Comparison of ENCODE assay signal across 14 mouse cellular contexts in the genomic region with DNA sequence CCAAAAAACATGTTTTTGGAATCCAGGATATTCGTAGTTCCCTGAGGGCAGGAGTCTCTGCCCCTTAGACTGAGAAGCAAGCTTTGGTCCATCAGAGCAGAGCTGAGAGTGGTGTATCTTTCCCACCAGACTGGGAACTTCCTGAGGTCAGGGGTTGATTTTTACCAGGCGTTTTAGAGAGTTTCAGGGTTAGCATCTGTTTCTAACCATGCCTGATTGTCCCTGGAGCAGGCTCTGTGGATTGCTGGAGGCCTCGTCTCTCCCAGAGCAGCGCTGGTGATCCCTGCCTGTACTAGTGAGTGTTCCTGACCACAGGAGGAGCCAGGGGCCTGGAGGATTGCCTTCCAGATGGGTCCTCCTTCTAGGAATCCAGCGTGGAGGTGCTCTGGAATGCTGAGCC.
DNase-seq lines count a peak whose midpoint lies in the region; ATAC-seq and TF ChIP-seq lines count a peak whose summit lies in the region.
"Had no signal": no experiment of that assay in that cellular context is flagged by ENCODE, and none has a peak within 500 bp of the region (broad histone marks: within the 10 kb centered on the region; RNA-seq: fewer than 3 reads in every experiment).

No protein-coding gene starts in this region.

- H3K4me1 ChIP-seq in hindbrain, embryonic 10.5 days (replicated peaks) = peaks cover 41% of the 10 kb centered on the region
- H3K4me1 ChIP-seq in hindbrain, postnatal 0 days (ENCODE audit: insufficient read depth, low read length) = no peaks in the 10 kb centered on the region; the same call in 1 of the 2 replicates
- H3K4me1 ChIP-seq in midbrain, embryonic 11.5 days (ENCODE audit: control insufficient read depth, insufficient read depth, low read length) = peaks cover 11% of the 10 kb centered on the region
- H3K4me1 ChIP-seq in midbrain, embryonic 16.5 days (ENCODE audit: control insufficient read depth, insufficient read depth, low read length) = peaks cover 9% of the 10 kb centered on the region
- peaks cover 14% of the 10 kb centered on the region for H3K4me1 ChIP-seq in embryonic facial prominence, embryonic 11.5 days (ENCODE audit: control insufficient read depth, insufficient read depth, low read length)

- no peak overlapping the region for H3K4me2 ChIP-seq in hindbrain, postnatal 0 days (ENCODE audit: low read depth, low read length)
- H3K4me2 ChIP-seq in midbrain, embryonic 11.5 days = no peak overlapping the region
- no peak overlapping the region for H3K4me2 ChIP-seq in midbrain, embryonic 16.5 days (ENCODE audit: low read length)
- no peak overlapping the region for H3K4me2 ChIP-seq in embryonic facial prominence, embryonic 11.5 days (ENCODE audit: low read depth, low read length)
- H3K4me2 ChIP-seq: neural tube, embryonic 13.5 days had no signal

- no peaks in the 10 kb centered on the region for H3K36me3 ChIP-seq in hindbrain, embryonic 10.5 days
- no peaks in the 10 kb centered on the region for H3K36me3 ChIP-seq in hindbrain, postnatal 0 days (ENCODE audit: insufficient read depth, low read length)
- no peaks in the 10 kb centered on the region for H3K36me3 ChIP-seq in midbrain, embryonic 11.5 days (ENCODE audit: control insufficient read depth, insufficient read depth, low read length)
- no peaks in the 10 kb centered on the region for H3K36me3 ChIP-seq in midbrain, embryonic 16.5 days (ENCODE audit: control insufficient read depth, insufficient read depth, low read length)
- H3K36me3 ChIP-seq in embryonic facial prominence, embryonic 11.5 days (replicated peaks; ENCODE audit: control insufficient read depth, insufficient read depth, low read depth, low read length) = no peaks in the 10 kb centered on the region
- H3K36me3 ChIP-seq: G1E; neural tube, embryonic 13.5 days; stomach, embryonic 15.5 days had no signal

- peaks cover 44% of the 10 kb centered on the region for H3K27me3 ChIP-seq in hindbrain, embryonic 10.5 days (ENCODE audit: insufficient read depth, poor library complexity, severe bottlenecking)
- H3K27me3 ChIP-seq in hindbrain, postnatal 0 days (ENCODE audit: insufficient read depth, low read length) = peaks cover 5% of the 10 kb centered on the region; the same call in 1 of the 2 replicates
- H3K27me3 ChIP-seq in midbrain, embryonic 11.5 days (ENCODE audit: control insufficient read depth, insufficient read depth, low read length) = no peaks in the 10 kb centered on the region
- peaks cover 12% of the 10 kb centered on the region for H3K27me3 ChIP-seq in midbrain, embryonic 16.5 days (ENCODE audit: control insufficient read depth, insufficient read depth, low read depth, low read length)
- no peaks in the 10 kb centered on the region for H3K27me3 ChIP-seq in embryonic facial prominence, embryonic 11.5 days (ENCODE audit: control insufficient read depth, insufficient read depth, low read length)

- ATAC-seq in hindbrain, postnatal 0 days = no peak
- ATAC-seq in midbrain, embryonic 11.5 days (ENCODE audit: low FRiP score) = no peak
- ATAC-seq in midbrain, embryonic 16.5 days = no peak
- ATAC-seq in embryonic facial prominence, embryonic 11.5 days (replicated peaks; ENCODE audit: insufficient number of reproducible peaks, low FRiP score, low TSS enrichment, low read depth) = no peak
- ATAC-seq: inflammation-experienced regulatory T-cells, adult 6 months; liver, postnatal 0 days had no signal

- no peaks in the 10 kb centered on the region for H3K9me3 ChIP-seq in hindbrain, embryonic 10.5 days
- H3K9me3 ChIP-seq in hindbrain, postnatal 0 days (ENCODE audit: low read length) = no peaks in the 10 kb centered on the region
- H3K9me3 ChIP-seq in midbrain, embryonic 11.5 days (ENCODE audit: control insufficient read depth, low read length) = no peaks in the 10 kb centered on the region
- H3K9me3 ChIP-seq in midbrain, embryonic 16.5 days (replicated peaks; ENCODE audit: control insufficient read depth, low read length, poor library complexity, severe bottlenecking) = no peaks in the 10 kb centered on the region
- no peaks in the 10 kb centered on the region for H3K9me3 ChIP-seq in embryonic facial prominence, embryonic 11.5 days (replicated peaks; ENCODE audit: control insufficient read depth, low read length)
- H3K9me3 ChIP-seq: G1E; neural tube, embryonic 13.5 days; stomach, embryonic 15.5 days had no signal

- H3K4me3 ChIP-seq in hindbrain, embryonic 10.5 days = no peak overlapping the region
- H3K4me3 ChIP-seq in hindbrain, postnatal 0 days (ENCODE audit: low read length) = no peak overlapping the region
- no peak overlapping the region for H3K4me3 ChIP-seq in midbrain, embryonic 11.5 days (ENCODE audit: low read depth, low read length)
- H3K4me3 ChIP-seq in midbrain, embryonic 16.5 days (ENCODE audit: low read depth, low read length) = no peak overlapping the region
- H3K4me3 ChIP-seq in embryonic facial prominence, embryonic 11.5 days (ENCODE audit: low read depth, low read length) = no peak overlapping the region
- H3K4me3 ChIP-seq: neural tube, embryonic 13.5 days; stomach, embryonic 15.5 days had no signal

- 41% methylated on average over 5 of the region's 5 CpGs for WGBS in hindbrain, embryonic 10.5 days
- 66% methylated on average over 5 of the region's 5 CpGs for WGBS in hindbrain, postnatal 0 days
- WGBS in midbrain, embryonic 11.5 days = 46% methylated on average over 5 of the region's 5 CpGs
- 66% methylated on average over 5 of the region's 5 CpGs for WGBS in midbrain, embryonic 16.5 days
- WGBS in embryonic facial prominence, embryonic 11.5 days = 20% methylated on average over 5 of the region's 5 CpGs

- peak overlapping the region; percentile 76; the same call in 1 of the 2 replicates for H3K27ac ChIP-seq in hindbrain, embryonic 10.5 days
- H3K27ac ChIP-seq in hindbrain, postnatal 0 days = no peak overlapping the region
- no peak overlapping the region for H3K27ac ChIP-seq in midbrain, embryonic 11.5 days (ENCODE audit: low read depth, low read length)
- no peak overlapping the region for H3K27ac ChIP-seq in midbrain, embryonic 16.5 days (ENCODE audit: low read length)
- H3K27ac ChIP-seq in embryonic facial prominence, embryonic 11.5 days (replicated peaks; ENCODE audit: low read depth, low read length) = peak overlapping the region; percentile 39
- H3K27ac ChIP-seq: neural tube, embryonic 13.5 days; stomach, embryonic 15.5 days had no signal

- H3K9ac ChIP-seq in hindbrain, postnatal 0 days (replicated peaks; ENCODE audit: low read length) = no peak overlapping the region
- H3K9ac ChIP-seq in midbrain, embryonic 11.5 days (ENCODE audit: low read length) = no peak overlapping the region
- no peak overlapping the region for H3K9ac ChIP-seq in midbrain, embryonic 16.5 days (ENCODE audit: low read depth, low read length)
- no peak overlapping the region for H3K9ac ChIP-seq in embryonic facial prominence, embryonic 11.5 days (replicated peaks; ENCODE audit: low read length)
- H3K9ac ChIP-seq: liver, postnatal 0 days; stomach, embryonic 15.5 days had no signal

- TF ChIP-seq CTCF in hindbrain, postnatal 0 days (IDR thresholded peaks at IDR 0.05; ENCODE audit: low read depth) = no peak

- peak; percentile 29 for DNase-seq in hindbrain, embryonic 10.5 days (ENCODE audit: low spot score)
- DNase-seq in hindbrain, postnatal 0 days (ENCODE audit: low spot score) = no peak
- DNase-seq in midbrain, embryonic 11.5 days (ENCODE audit: low spot score, missing footprints) = peak; percentile 91
- peak; percentile 71 for DNase-seq in embryonic facial prominence, embryonic 11.5 days (ENCODE audit: low spot score)
- peak; percentile 39 for DNase-seq in yolk sac, embryonic 10.5 days (ENCODE audit: low spot score)
- no peak for DNase-seq in urinary bladder, postnatal 25 days (ENCODE audit: low spot score)
- DNase-seq: adrenal gland, postnatal 14 days; heart, postnatal 10 days; liver, postnatal 0 days had no signal

Comparison
In these comparisons a context has a peak if more than half of its experiments do, and no peak if none do; other contexts are left out.
1. DNase-seq: peak in hindbrain, embryonic 10.5 days (single experiment), midbrain, embryonic 11.5 days (single experiment), embryonic facial prominence, embryonic 11.5 days (single experiment) and yolk sac, embryonic 10.5 days (single experiment); none in hindbrain, postnatal 0 days (single experiment) and urinary bladder, postnatal 25 days (single experiment).
2. H3K27ac ChIP-seq: peak in hindbrain, embryonic 10.5 days (single experiment) and embryonic facial prominence, embryonic 11.5 days (single experiment); none in hindbrain, postnatal 0 days (single experiment), midbrain, embryonic 11.5 days (single experiment) and midbrain, embryonic 16.5 days (single experiment).